Mouse (Mus musculus) cerebellum, postnatal 36 days (tissue): ENCODE measurements around the gene Mfsd10.

ENCODE experiments used
- DNase-seq, 2 experiments: peaks; one replicate each; pipeline ENCODE4 v3.0.0; 2021 to 2022; ENCODE audit warnings: mixed read lengths in 2 of 2

Mfsd10 gene

GRCm38 (mm10) chr5:34636481-34637287 is at the start of gene Mfsd10:
Mfsd10 (minus strand) TSS chr5:34637212.
- DNase-seq = peak; percentile 71 to 83

GRCm38 (mm10) chr5:34670280-34670679 is 33.3 kb upstream of the Mfsd10 start:
- no peak for DNase-seq

- no peak for DNase-seq
Measured at GRCm38 (mm10) chr5:34669493-34669892, 32.5 kb upstream of the Mfsd10 start.

GRCm38 (mm10) chr5:34663231-34663630 is 26.2 kb upstream of the Mfsd10 start:
- DNase-seq = no peak

- DNase-seq = no peak
Measured at GRCm38 (mm10) chr5:34661909-34662308, 24.9 kb upstream of the Mfsd10 start.

- DNase-seq = no peak
Measured at GRCm38 (mm10) chr5:34660591-34661130, 23.6 kb upstream of the Mfsd10 start.

GRCm38 (mm10) chr5:34659686-34660590 is 22.9 kb upstream of the Mfsd10 start, which contains the start of the genes Nop14 and Grk4:
Nop14 (minus strand) TSS chr5:34660148.
Grk4 (plus strand) TSS chr5:34660379.
- peak; percentile 97 to 99 for DNase-seq

- DNase-seq = no peak
Measured at GRCm38 (mm10) chr5:34657556-34657955, 20.5 kb upstream of the Mfsd10 start.

GRCm38 (mm10) chr5:34654881-34655280 is 17.9 kb upstream of the Mfsd10 start:
- DNase-seq = no peak

- no peak for DNase-seq
Measured at GRCm38 (mm10) chr5:34652961-34653360, 15.9 kb upstream of the Mfsd10 start.

- peak; percentile 73 for DNase-seq
Measured at GRCm38 (mm10) chr5:34647581-34647980, 10.6 kb upstream of the Mfsd10 start.

GRCm38 (mm10) chr5:34642932-34643331 is 5.9 kb upstream of the Mfsd10 start:
- DNase-seq = peak; percentile 28 to 51

GRCm38 (mm10) chr5:34641991-34642390 is 5.0 kb upstream of the Mfsd10 start:
- DNase-seq = no peak

GRCm38 (mm10) chr5:34637591-34638156 is 662 bp upstream of the Mfsd10 start:
- no peak for DNase-seq

GRCm38 (mm10) chr5:34635665-34636192 is 1.3 kb downstream of the Mfsd10 start:
- peak; percentile 20 to 33 for DNase-seq

- no peak for DNase-seq
Measured at GRCm38 (mm10) chr5:34634746-34635400, 2.1 kb downstream of the Mfsd10 start.

GRCm38 (mm10) chr5:34633641-34634040 is 3.4 kb downstream of the Mfsd10 start:
- no peak for DNase-seq

GRCm38 (mm10) chr5:34632996-34633395 is 4.0 kb downstream of the Mfsd10 start:
- DNase-seq = no peak

GRCm38 (mm10) chr5:34609966-34610365 is 27.0 kb downstream of the Mfsd10 start:
- no peak for DNase-seq

- peak; percentile 20 to 34 for DNase-seq
Measured at GRCm38 (mm10) chr5:34608226-34608625, 28.8 kb downstream of the Mfsd10 start.

- peak; percentile 41 to 50 for DNase-seq
Measured at GRCm38 (mm10) chr5:34607100-34607880, 29.7 kb downstream of the Mfsd10 start.
